Mouse (Mus musculus) thymus, adult 2 months (tissue): ENCODE results near the gene Cyb561a3.

Source experiments
- CTCF ChIP-seq: fragments of 200-500 bp; IDR thresholded peaks from 2 replicates; pipeline ENCODE4 v1.5.1; 2012; ENCODE audit warnings: mild to moderate bottlenecking, control low read depth, low read length, moderate library complexity, borderline replicate concordance; ENCODE audit not compliant: control insufficient read depth, poor library complexity, insufficient read depth; ENCODE audit errors: extremely low read depth
- POLR2A ChIP-seq: fragments of 200-500 bp; IDR thresholded peaks from 2 replicates; pipeline ENCODE4 v1.6.1; 2012; ENCODE audit warnings: mild to moderate bottlenecking, low read length, control low read depth, moderate library complexity; ENCODE audit not compliant: control insufficient read depth, poor library complexity, insufficient read depth; ENCODE audit errors: extremely low read depth

GRCm38 (mm10) chr19:10591659-10592377 lies 14.8 kb downstream of the Cyb561a3 start:
- TF ChIP-seq POLR2A = no peak
- TF ChIP-seq CTCF = no peak
